Mouse (Mus musculus): ENCODE results near the gene Hmx1.

The Hmx1 gene

DNA sequence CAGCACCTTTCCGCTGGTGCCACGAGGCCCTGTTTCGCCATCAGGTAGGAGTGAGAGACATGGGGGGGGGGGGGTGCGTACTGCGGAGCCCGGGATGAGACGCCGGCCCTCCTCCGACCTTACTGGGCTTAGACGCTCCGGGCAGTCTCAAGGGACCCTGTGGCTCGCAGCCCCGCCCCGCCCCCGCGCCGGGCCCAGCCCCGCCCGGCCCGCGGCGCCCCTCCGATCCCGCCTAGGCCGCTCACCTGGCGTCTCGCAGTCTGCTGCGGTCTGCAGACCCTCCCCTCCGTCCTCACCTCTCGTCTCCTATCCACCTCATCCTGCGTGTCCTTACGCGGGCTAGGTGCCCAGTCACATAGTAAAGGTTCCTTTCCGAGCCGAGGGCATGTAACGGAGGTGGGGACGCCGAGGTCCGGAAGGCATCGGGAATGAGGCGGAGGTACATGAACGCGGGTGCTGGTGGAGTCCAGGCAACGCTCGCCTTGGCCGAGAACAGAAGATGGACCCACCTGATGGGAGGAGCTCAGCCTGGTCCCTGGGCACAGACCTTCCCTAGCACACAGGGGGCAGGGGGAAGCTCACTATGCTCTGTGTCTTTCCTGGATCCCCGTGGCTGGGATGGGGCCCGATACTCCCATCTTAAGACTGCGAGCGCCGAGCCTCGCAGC is 8.9 kb downstream of the Hmx1 start:
- DNase-seq (ENCODE audit: extremely low read depth, low read depth, low spot score): no peak

DNA sequence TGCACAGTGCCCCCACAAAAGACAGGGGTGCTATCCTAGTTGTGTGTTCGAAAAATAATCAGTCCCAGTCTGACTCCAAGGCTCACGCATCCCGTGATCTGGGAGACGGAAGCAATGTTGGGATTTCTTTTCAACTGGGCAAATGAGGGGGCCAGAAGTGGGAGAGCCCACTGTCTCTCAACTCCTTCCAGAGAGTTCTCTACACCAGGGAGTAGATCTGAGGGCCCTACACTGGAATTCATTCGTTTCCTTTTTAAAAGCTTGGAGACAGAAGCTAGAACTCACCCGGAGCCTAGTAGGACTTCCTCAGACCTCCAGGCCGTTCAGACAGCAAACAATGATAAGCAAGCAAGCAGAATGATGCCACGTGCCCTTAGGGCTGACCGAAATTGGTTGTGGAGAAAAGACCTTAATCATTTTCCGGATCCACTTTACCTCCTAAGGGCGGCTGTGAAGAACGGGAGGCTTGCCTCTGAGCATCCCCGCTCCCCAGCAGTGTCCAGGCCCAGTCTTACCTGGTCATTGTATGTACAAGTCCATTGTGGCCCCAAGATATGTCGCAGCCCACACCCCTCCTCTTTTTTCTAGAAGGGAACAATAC is 9.5 kb downstream of the Hmx1 start:
- no peak for DNase-seq (ENCODE audit: extremely low read depth, low read depth, low spot score)

- no peak for DNase-seq (ENCODE audit: extremely low read depth, low read depth, low spot score)
Measured at GRCm38 (mm10) chr5:35399061-35399460, 10.2 kb downstream of the Hmx1 start.

DNA sequence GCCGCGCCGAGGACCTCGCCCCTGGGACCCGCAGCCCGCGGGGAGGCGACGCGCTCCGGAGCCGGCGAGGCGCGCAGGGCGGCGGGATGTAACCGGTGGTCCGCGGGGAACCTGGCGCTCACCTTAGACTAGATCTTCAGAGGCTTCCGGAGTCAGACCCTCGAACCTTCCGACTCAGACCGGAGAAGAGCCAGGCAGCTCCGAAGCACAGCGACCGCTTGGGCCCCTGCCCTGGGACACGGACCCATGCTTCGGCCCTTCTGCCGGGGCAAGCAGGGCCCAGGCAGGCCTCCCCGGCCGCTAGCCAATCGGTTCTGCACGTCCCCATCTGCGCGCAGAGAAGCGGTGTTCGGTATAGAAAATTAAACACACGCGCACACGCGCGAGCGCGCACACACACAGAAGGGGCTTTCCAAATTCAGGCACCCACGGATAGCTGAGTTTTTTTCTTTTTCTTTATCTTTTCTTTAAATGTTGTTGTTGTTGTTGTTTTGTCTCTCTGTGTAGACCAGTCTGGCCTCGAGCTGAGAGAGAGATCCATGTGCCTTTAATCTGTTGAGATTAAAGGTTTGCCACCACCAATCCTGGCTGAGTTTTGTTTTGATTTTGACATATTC is 10.9 kb downstream of the Hmx1 start:
- no peak for DNase-seq (ENCODE audit: extremely low read depth, low read depth, low spot score)

DNA sequence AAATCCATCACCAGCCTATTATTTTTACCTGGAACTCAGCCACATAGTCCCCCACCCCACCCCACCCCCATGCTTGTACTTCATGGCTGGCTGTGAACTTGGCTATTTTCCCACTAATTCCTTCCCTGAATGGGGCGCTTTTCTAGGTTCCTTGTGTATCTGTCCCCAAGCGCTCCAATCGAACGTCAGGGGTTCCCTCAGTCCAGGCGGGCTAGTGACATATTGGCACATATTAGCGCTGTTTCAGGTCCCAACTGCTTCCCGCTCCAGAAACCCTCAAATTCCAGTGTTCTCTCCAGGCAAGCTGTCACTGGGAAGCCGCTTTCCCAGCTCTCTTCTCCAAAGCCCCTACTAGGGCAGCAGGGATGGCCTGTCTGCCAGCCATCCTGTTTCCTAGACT is 12.3 kb downstream of the Hmx1 start:
- DNase-seq (ENCODE audit: extremely low read depth, low read depth, low spot score): no peak

- DNase-seq (ENCODE audit: extremely low read depth, low read depth, low spot score): no peak
Measured at GRCm38 (mm10) chr5:35407411-35407930, 18.6 kb downstream of the Hmx1 start.

DNA sequence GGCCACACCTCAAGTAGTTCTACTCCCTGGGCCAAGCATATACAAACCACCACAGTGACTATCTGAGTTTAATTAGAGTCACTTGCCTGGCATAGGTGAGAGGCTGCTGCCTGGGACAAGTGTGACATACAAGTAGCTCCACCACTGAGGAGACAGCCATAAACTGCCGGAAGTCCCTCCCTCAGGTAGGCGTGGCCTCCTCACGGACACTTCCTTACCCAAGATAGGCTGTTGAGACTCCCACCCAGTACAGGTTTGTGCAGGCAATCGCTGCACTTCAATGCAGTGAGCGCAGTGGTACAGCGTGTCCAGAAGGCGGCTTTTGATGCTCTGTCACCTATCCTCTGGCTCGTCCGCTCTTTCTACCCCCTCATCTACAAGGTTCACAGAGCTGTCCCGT is 22.1 kb downstream of the Hmx1 start:
- DNase-seq (ENCODE audit: extremely low read depth, low read depth, low spot score): no peak

DNA sequence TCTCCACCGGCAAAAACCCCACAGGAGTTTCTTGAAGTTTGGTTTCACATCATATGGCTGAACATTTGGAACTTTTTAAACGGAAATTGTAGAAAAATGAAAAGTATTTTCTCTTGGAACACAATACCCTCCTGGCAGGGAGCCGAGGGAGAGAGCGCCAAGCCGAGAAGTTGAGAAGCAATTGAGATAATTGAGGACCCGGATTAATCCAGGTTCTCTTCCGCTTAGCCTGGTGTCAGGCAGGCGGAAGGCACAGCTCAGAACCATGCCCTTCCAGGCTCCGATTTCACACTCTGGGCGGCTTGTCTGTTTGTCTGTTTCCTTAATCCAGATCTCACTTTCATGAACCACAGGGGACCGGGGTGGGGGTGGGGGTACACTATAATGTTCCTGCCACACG is 23.9 kb downstream of the Hmx1 start:
- DNase-seq (ENCODE audit: extremely low read depth, low read depth, low spot score): no peak

DNA sequence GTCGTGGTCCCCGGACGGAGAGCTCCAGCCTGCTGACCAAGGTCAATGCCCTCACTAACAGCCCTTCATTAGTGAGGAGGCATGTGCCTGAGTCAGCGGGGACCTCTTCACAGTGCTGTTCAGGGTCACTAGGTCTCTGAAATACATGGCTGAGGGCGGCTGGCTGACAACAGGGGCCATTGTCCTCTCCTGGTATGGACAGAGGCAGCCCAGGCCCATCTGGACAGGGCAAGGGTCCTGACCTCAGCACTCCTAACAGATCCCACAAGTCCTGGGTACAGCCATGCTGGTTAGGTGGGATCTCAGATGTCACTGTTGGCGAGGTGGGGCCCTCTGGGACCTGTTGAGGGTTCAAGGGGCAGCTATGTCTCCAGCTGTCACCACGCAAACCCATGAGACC is 28.8 kb downstream of the Hmx1 start:
- DNase-seq (ENCODE audit: extremely low read depth, low read depth, low spot score): no peak

DNA sequence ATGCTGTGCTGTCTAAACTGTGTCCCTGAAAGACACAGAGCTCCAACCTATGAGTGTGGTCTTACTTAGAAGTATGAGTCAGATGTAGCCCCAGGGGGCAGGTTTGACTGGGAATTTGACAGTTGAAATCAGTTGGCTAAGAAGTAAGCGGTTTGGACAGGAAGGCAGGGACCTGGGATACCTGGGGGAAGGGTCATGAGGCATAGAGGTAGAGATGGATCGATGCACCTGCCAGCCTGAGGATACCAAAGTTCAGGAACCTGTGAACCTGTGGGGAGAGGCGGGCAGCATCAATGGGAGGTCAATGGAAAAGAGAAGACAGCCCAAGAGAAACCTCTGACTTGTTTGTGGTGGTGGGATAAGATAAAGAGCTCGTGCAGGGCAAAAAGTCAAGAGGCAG is 32.7 kb downstream of the Hmx1 start:
- no peak for DNase-seq (ENCODE audit: extremely low read depth, low read depth, low spot score)

DNA sequence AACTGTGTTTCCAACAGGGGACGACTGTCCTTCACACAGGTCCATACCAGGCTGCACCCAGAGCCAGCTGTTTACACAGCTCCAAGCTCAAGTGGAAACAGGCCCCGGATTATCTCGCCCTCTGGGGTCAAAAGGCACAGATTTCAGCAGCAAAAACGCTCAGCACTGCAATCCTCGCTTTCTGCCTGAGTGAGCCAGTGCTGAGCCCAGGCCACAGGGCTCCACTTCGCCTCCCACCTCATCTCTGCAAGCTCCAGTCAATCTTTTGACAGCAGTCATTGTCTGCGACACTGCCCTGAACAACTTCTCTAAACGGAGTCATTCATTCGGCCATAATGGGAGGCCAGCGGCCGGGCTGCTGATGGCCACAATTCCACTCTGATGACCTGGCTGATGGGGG is 36.3 kb downstream of the Hmx1 start:
- no peak for DNase-seq (ENCODE audit: extremely low read depth, low read depth, low spot score)

DNA sequence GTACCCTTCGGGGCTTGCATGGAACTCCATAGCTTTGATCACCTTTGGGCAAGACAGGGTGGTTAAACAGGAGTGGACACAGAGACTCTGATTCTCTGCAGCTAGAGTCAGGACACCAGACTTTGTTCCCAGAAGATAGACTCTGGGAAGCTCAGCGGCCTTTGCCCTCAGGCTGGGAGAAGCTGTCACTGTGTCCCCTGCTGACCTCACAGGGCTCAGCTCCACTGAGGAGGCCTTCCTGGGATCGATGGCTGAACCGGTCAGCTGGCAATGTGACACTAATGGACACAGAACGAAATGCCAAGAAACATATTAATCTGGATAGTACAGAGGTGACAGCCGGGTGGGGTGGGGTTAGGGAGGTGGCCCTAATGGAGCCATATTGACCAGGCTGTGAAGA is 39.0 kb downstream of the Hmx1 start:
- no peak for DNase-seq (ENCODE audit: extremely low read depth, low read depth, low spot score)

DNA sequence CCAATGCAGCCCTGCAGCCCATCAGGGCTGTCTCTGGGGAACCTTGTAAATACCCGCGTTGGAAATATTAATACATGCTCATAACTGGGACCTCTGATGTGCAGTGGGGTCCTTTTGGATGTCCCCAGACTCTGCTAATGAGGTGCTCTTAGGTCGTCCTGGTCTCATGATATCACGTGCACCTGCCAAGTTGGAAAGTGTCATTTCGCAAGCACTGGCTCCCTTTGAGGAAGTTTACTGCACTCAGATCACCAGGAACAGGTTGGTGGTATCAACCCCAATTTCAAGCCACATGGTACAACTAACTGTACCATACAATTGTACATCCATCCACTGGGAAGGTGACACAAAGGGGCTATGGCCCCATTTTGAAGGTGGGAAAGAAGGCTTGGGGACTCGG is 39.5 kb downstream of the Hmx1 start:
- DNase-seq (ENCODE audit: extremely low read depth, low read depth, low spot score): no peak

- no peak for DNase-seq (ENCODE audit: extremely low read depth, low read depth, low spot score)
Measured at GRCm38 (mm10) chr5:35432098-35432497, 43.2 kb downstream of the Hmx1 start.

GRCm38 (mm10) chr5:35434038-35434437 is 45.1 kb downstream of the Hmx1 start:
- DNase-seq (ENCODE audit: extremely low read depth, low read depth, low spot score): no peak

GRCm38 (mm10) chr5:35434703-35435102 is 45.8 kb downstream of the Hmx1 start:
- DNase-seq (ENCODE audit: extremely low read depth, low read depth, low spot score): no peak

DNA sequence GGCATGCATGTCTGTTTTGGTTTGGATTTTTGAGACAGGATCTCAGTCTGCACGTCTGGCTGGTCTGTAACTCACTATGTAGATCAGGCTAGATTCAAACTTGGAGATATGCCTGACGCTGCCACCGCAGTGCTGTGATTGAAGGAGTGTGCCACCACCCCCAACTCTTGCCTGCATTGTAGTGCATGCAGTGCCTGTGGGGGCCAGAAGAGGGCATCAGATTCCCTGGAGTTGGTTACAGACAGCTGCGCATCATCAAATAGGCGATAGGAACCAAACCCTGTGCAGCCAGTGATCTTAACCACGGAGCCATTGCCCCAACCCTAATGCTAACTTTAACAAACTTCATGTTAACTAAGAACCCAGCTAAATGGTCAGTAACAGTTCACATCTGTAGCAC is 49.9 kb downstream of the Hmx1 start:
- no peak for DNase-seq (ENCODE audit: extremely low read depth, low read depth, low spot score)

GRCm38 (mm10) chr5:35440459-35440858 is 51.6 kb downstream of the Hmx1 start:
- DNase-seq (ENCODE audit: extremely low read depth, low read depth, low spot score): no peak

DNA sequence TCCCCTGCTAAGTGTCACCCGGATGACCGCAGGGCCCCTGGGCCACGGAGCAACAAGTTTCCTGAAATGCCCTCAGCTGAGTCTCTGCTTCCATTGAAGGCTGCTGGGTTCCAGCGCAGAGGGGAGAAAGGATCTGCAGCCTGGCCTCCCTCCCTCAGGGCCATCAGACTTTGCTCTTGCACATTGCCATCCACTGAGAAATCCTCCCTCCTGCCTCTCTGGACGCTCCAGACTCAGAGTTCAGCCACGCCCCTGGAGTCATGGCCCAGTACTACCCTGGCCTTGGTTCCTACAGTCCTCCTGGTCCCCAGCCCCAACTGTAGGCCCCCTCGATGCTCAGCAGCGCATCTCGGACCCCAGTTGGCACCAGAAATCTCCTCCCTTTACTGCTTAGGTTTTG is 52.5 kb downstream of the Hmx1 start:
- no peak for DNase-seq (ENCODE audit: extremely low read depth, low read depth, low spot score)

- no peak for DNase-seq (ENCODE audit: extremely low read depth, low read depth, low spot score)
Measured at GRCm38 (mm10) chr5:35444731-35445130, 55.8 kb downstream of the Hmx1 start.

DNA sequence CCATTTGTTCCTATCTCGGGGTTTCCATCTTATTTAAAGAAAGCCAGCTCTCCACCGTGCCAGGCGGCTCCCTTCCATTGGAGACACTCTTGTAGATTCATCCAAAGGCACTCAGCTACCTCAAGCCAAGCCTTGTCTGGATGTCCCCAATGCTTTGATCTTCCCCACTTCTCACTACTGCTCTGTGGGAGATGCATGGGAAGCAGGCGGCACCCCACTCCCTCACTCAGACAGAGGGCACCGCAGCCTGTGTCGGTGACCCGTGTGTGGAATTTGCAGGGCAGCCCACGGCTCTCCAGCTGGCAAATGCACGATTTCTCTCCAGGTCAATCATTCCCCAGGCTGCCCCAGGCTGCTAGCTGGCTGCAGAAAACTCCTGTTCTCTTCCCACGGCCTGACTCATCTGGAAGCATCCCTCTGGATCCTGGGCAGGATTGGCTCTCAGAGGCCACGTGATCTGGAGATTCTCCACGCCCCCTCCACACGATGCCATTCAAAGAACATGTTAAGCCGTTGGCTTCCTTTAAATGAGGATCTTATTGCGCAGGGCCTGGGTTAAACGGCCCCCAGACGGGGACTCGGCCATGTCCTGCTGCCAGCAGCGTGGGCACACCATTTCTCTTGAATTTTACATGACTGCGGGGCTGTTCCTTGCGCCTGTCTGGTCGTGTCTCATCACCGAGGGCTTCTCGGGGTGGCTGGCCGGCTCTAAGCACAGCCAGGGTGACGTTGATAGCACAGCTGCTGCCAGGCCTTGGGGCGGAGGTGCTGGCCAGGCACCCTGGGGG is 58.9 kb downstream of the Hmx1 start:
- DNase-seq (ENCODE audit: extremely low read depth, low read depth, low spot score): peak; percentile 39
